Mouse (Mus musculus): ENCODE data around the gene Hmgcs1.
A peak's percentile ranks its signal among the peaks of the same experiment; 100 is the strongest.

Gene Hmgcs1

DNA sequence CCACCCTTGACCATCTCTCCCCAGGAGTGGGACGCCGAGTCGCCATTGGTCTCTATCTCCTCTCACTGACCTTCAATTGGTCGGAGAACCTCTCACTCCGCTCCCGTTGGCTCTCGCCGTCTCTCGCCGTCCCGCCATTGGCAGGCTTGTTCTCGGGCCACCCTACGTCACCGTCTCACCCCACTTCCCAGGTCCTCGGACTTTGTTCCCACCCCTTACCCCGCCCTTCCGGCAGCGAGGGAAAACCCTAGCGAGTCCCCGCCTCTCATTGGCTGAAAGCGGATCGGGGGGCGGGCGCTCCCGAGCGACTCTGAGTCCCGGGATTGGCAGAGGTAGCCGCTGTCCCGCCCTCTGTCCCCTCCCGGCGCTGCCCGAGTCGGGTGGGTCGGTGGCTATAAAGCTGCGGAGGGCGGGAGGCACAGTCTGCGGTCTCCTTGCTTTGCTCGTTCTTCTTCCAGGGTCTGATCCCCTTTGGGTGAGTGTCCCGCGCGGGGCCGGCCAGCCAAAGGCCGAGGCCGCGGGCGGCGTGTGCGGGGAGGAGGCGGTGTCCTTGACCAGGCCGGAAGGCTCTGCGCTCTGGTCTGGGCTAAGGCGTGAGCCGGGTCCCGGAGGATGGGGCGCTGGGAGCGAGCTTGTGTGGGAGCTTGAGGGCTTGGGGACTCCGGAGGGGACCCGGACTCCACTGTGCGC, at the start of gene Hmgcs1:
Hmgcs1 (plus strand) TSS at position 341 of the 690 bp plus-strand sequence.
- Histone ChIP-seq H3K4me1 (replicated peaks; ENCODE audit: low read depth, low read length) (peaks cover 52% of the 10 kb centered on the region), H3K27me3 (ENCODE audit: insufficient read depth, low read length) (no peaks in the 10 kb centered on the region), H3K36me3 (ENCODE audit: insufficient read depth, low read length) (peaks cover 24% of the 10 kb centered on the region; the same call in 1 of the 2 replicates), H3K4me3 (replicated peaks; ENCODE audit: low read length) (peak within 1 kb of the TSS; percentile 100), H3K9me3 (ENCODE audit: low read length) (no peaks in the 10 kb centered on the region)
- TF ChIP-seq POU5F1 (IDR thresholded peaks at IDR 0.05; ENCODE audit: borderline replicate concordance, low read length) = no peak

DNA sequence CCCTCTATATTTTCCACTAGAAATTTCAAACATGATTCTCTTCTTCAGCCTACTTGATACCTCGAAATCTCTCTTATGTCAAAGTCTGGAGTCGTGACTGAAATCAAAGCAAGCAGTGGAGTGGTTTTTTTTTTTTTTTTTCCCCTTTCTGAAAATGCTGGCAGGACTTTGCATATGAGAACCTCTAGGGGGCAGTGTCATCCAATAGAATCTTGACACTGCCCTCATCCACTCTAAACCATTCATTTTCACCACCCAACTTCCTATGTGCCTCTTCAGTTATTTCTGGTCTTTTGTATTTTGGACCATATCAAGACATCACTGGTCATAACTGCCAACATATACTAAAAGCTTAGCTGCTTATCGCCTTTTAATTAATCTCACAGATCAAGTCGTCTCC, 49.7 kb upstream of the Hmgcs1 start:
- Histone ChIP-seq H3K36me3 (ENCODE audit: insufficient read depth, low read length) (no peaks in the 10 kb centered on the region), H3K4me3 (replicated peaks; ENCODE audit: low read length) (no peak overlapping the region), H3K9me3 (ENCODE audit: low read length) (no peaks in the 10 kb centered on the region), H3K27me3 (ENCODE audit: insufficient read depth, low read length) (no peaks in the 10 kb centered on the region), H3K4me1 (replicated peaks; ENCODE audit: low read depth, low read length) (no peaks in the 10 kb centered on the region)
- no peak for TF ChIP-seq NANOG (IDR thresholded peaks at IDR 0.05; ENCODE audit: borderline replicate concordance, low read length)
- peak; percentile 53 for TF ChIP-seq CTCF (conservative IDR thresholded peaks at IDR 0.05; ENCODE audit: low read length)

DNA sequence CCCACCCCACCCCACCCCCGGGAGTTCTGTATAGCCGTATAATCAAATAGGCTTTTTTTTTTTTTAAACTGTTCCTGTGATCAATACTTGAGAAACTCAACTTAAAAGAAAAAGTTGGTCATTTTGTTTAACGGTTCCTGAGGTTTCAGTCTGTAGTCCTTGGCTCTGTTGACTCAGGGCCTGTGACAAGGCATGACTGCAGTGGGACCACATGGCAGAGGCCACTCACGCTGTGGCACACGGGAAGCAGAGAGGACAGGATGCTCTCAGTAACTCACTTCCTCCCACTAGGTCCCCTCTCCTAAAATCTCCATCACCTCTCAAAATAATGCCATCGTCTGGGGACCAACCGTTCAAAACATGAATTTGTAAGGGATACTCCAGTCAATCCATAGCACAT, 49.0 kb upstream of the Hmgcs1 start:
- Histone ChIP-seq H3K4me1 (replicated peaks; ENCODE audit: low read depth, low read length) (no peaks in the 10 kb centered on the region), H3K9me3 (ENCODE audit: low read length) (no peaks in the 10 kb centered on the region), H3K4me3 (replicated peaks; ENCODE audit: low read length) (no peak overlapping the region), H3K36me3 (ENCODE audit: insufficient read depth, low read length) (no peaks in the 10 kb centered on the region), H3K27me3 (ENCODE audit: insufficient read depth, low read length) (no peaks in the 10 kb centered on the region)
- TF ChIP-seq CTCF (conservative IDR thresholded peaks at IDR 0.05; ENCODE audit: low read length) (no peak), NANOG (IDR thresholded peaks at IDR 0.05; ENCODE audit: borderline replicate concordance, low read length) (no peak), POU5F1 (IDR thresholded peaks at IDR 0.05; ENCODE audit: borderline replicate concordance, low read length) (no peak)

DNA sequence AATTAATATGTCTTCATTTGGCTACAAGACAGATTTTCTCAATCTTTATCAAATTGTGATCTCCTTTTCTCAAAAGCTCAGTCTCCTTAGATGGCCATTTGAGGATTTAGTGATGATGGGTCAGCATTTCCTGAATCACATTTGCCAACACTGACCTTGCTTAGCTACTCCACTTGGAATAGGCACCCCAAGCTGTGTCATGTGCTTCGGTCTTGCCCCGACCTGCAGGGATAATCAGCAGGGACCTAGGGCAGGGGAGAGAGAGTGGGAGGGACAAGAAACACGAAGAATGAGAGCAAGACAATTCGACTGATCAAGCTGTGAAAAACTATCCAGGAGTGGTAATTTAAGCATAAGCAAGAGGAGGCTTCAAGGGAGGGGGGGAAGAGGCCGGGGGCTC, 45.4 kb upstream of the Hmgcs1 start:
- TF ChIP-seq NANOG (IDR thresholded peaks at IDR 0.05; ENCODE audit: borderline replicate concordance, low read length) (no peak), POU5F1 (IDR thresholded peaks at IDR 0.05; ENCODE audit: borderline replicate concordance, low read length) (no peak), CTCF (conservative IDR thresholded peaks at IDR 0.05; ENCODE audit: low read length) (no peak)
- H3K4me3 ChIP-seq (replicated peaks; ENCODE audit: low read length) = no peak overlapping the region
- H3K9me3 ChIP-seq (ENCODE audit: low read length) = no peaks in the 10 kb centered on the region
- peaks cover 9% of the 10 kb centered on the region for H3K4me1 ChIP-seq (replicated peaks; ENCODE audit: low read depth, low read length)
- H3K27me3 ChIP-seq (ENCODE audit: insufficient read depth, low read length) = no peaks in the 10 kb centered on the region
- no peaks in the 10 kb centered on the region for H3K36me3 ChIP-seq (ENCODE audit: insufficient read depth, low read length)

DNA sequence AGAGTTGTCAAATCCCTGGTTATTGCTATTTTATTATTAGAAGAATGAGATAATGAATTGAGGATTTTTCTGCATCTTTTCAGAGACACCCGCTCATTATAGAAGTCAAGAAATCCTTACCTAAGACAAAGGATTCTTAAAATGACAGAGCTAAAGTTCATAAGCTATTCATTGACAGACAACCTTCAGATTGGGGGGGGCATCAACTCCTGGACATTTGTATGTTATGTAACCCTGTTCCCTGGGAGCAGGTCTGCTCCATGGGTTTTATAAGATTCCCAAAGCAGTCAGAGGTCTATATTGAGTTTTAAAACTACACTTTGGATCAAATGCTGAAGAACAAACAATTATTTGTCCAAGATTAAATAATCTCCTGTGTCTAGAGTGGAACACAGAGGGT, 43.7 kb upstream of the Hmgcs1 start:
- Histone ChIP-seq H3K27me3 (ENCODE audit: insufficient read depth, low read length) (no peaks in the 10 kb centered on the region), H3K4me3 (replicated peaks; ENCODE audit: low read length) (no peak overlapping the region)
- TF ChIP-seq NANOG (IDR thresholded peaks at IDR 0.05; ENCODE audit: borderline replicate concordance, low read length) = no peak
- TF ChIP-seq POU5F1 (IDR thresholded peaks at IDR 0.05; ENCODE audit: borderline replicate concordance, low read length) = no peak
- no peak for TF ChIP-seq CTCF (conservative IDR thresholded peaks at IDR 0.05; ENCODE audit: low read length)

DNA sequence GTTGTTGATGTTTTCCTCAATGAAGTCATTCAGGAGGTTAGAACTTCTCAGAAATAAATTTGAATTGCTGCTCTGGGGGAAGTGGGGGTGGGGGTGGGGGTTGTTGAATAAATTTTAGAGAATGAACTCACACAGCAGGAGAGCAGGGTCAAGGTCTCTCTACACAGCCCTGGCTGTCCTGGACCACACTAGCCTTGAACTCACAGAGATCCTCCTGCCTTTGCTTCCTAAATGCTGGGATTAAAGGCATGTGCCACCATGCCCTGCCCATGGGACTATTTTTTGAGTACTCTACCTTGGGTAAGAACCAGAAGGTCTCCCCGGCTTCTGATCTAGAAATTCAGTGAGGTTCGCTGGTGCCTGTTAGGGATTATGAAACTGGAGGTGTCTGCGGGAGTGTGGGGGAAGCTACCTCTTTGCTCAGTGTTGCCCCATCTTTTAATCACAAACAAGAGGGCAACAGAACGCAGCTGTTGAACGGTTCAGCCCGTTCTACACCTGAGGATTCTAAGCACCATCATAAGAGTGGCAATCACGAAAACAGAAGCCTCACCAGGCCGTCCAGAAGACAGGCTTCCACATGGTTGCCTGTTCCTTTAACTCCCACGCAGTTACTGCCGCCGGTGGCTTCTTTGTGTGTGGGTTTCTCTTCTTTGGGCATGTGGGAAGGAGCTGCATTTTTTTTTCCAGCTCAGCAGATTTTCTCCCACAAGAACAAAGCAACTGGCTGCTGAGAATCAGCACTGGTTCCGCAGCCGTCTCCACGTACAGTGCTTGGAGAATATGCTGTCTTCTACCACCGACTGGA, 41.1 kb upstream of the Hmgcs1 start:
- Histone ChIP-seq H3K4me3 (replicated peaks; ENCODE audit: low read length) (no peak overlapping the region), H3K4me1 (replicated peaks; ENCODE audit: low read depth, low read length) (peaks cover 9% of the 10 kb centered on the region), H3K36me3 (ENCODE audit: insufficient read depth, low read length) (no peaks in the 10 kb centered on the region), H3K27me3 (ENCODE audit: insufficient read depth, low read length) (no peaks in the 10 kb centered on the region), H3K9me3 (ENCODE audit: low read length) (no peaks in the 10 kb centered on the region)
- TF ChIP-seq CTCF (conservative IDR thresholded peaks at IDR 0.05; ENCODE audit: low read length) = no peak
- no peak for TF ChIP-seq NANOG (IDR thresholded peaks at IDR 0.05; ENCODE audit: borderline replicate concordance, low read length)
- TF ChIP-seq POU5F1 (IDR thresholded peaks at IDR 0.05; ENCODE audit: borderline replicate concordance, low read length) = no peak

More for the DNA sequence above, 43.7 kb upstream of the Hmgcs1 start:
- Histone ChIP-seq H3K4me1 (replicated peaks; ENCODE audit: low read depth, low read length) (peaks cover 9% of the 10 kb centered on the region), H3K36me3 (ENCODE audit: insufficient read depth, low read length) (no peaks in the 10 kb centered on the region), H3K9me3 (ENCODE audit: low read length) (no peaks in the 10 kb centered on the region)

DNA sequence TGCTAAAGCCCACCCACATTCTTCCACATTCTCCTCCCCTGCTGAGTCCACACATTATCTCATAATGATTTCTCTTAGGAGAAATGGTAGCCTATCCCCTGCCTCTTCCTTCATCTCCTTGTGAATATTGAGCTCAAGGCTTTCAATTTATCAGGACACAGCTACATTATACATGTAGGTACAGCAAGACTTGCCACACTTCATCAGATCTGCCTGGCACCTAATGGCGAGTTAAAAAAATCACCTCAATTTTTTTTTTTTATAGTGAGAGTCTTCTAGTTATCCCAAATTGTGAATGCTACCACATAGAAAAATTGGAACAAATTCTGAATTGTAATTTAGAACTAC, 40.5 kb upstream of the Hmgcs1 start:
- no peak for TF ChIP-seq NANOG (IDR thresholded peaks at IDR 0.05; ENCODE audit: borderline replicate concordance, low read length)
- TF ChIP-seq POU5F1 (IDR thresholded peaks at IDR 0.05; ENCODE audit: borderline replicate concordance, low read length) = no peak
- TF ChIP-seq CTCF (conservative IDR thresholded peaks at IDR 0.05; ENCODE audit: low read length) = no peak
- no peaks in the 10 kb centered on the region for H3K9me3 ChIP-seq (ENCODE audit: low read length)
- no peaks in the 10 kb centered on the region for H3K36me3 ChIP-seq (ENCODE audit: insufficient read depth, low read length)
- H3K4me3 ChIP-seq (replicated peaks; ENCODE audit: low read length) = no peak overlapping the region
- no peaks in the 10 kb centered on the region for H3K27me3 ChIP-seq (ENCODE audit: insufficient read depth, low read length)
- peaks cover 9% of the 10 kb centered on the region for H3K4me1 ChIP-seq (replicated peaks; ENCODE audit: low read depth, low read length)

DNA sequence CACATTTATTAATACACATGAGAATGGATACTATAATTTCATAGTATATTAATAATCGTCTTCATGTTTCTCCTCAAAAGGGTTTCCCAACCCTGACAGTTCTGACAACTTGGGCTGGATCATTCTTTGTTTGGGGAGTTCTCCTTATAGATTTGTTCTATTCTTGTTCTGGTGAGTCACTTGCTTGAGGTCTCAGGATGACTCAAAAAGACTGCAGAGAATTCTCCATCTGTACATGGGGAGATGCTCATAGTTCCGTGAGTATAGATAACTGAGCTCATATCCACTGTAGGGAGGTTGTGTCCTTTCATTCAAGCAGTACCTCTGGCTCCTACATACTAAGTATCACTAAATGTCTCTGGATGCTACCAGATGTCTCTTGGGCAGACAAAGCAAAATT, 35.4 kb upstream of the Hmgcs1 start:
- H3K9me3 ChIP-seq (ENCODE audit: low read length) = peaks cover 17% of the 10 kb centered on the region

More for the DNA sequence above, 35.4 kb upstream of the Hmgcs1 start:
- Histone ChIP-seq H3K4me3 (replicated peaks; ENCODE audit: low read length) (no peak overlapping the region), H3K36me3 (ENCODE audit: insufficient read depth, low read length) (no peaks in the 10 kb centered on the region), H3K27me3 (ENCODE audit: insufficient read depth, low read length) (no peaks in the 10 kb centered on the region), H3K4me1 (replicated peaks; ENCODE audit: low read depth, low read length) (no peaks in the 10 kb centered on the region)
- no peak for TF ChIP-seq POU5F1 (IDR thresholded peaks at IDR 0.05; ENCODE audit: borderline replicate concordance, low read length)
- no peak for TF ChIP-seq CTCF (conservative IDR thresholded peaks at IDR 0.05; ENCODE audit: low read length)
- TF ChIP-seq NANOG (IDR thresholded peaks at IDR 0.05; ENCODE audit: borderline replicate concordance, low read length) = no peak
